Mouse (Mus musculus) gastrocnemius, postnatal 10 days (tissue): Measurements from ENCODE around the gene Asz1. TPM values are rescaled to one million over a fixed set of nuclear protein-coding genes. Genes with fewer than 3 reads are reported as not detected.

Experiments
- DNase-seq: peaks from one replicate; pipeline ENCODE4 v3.0.0; 2021; ENCODE audit warnings: mixed read lengths
- long read RNA-seq, 2 experiments: library from polyadenylated mRNA; stranded (forward); transcript quantifications; one replicate each; pipeline ENCODE4 v2.0.0; 2021
- total RNA-seq, 2 experiments: library from RNA; stranded (reverse); gene quantifications; 2 replicates each; pipeline ENCODE4 v1.2.3; 2021

Asz1 gene
- total RNA-seq: not detected
- long read RNA-seq, experiment 1: 0 reads
- long read RNA-seq, experiment 2: 0 reads

DNA sequence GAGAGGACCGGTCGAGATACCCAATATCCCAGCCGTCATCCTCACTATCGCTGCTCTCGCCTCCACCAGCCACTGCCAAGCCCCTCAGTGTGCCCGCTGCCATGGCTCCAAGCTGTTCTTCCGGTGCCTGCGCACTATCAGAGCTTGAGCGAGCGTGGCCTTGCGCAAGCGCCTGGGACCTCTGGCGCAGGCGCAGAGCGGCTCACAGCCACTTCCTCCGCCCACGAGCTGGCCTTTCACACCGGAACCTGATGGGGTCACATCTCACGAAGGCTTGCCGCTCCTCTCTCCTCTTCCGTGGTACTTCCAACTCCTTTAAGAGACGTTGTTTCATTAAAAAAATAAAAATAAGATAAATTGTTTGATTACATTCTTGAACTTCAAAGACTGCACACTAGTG is at the start of gene Asz1:
Asz1 (minus strand) TSS at position 128 of the 400 bp plus-strand sequence.
- no peak for DNase-seq

DNA sequence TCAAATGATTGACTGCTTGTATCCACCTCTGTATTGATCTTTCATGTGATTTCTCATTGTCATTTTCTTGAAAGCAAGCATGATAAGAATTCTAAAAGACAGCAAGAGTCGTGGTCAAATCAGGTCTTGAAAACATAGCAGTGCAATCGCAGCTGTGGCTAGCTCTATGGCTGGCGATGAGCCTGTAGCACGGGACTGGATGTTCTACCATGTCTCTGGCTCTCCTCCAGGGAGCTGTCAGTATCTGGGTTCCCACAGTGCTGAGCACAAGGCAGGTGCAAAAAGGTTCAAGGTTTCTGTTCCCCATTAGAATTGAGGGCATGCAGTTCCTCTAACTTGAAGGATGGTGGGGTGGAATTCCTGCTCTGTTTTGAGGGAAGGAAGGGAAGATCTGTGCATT is 44.2 kb upstream of the Asz1 start:
- DNase-seq: no peak

DNA sequence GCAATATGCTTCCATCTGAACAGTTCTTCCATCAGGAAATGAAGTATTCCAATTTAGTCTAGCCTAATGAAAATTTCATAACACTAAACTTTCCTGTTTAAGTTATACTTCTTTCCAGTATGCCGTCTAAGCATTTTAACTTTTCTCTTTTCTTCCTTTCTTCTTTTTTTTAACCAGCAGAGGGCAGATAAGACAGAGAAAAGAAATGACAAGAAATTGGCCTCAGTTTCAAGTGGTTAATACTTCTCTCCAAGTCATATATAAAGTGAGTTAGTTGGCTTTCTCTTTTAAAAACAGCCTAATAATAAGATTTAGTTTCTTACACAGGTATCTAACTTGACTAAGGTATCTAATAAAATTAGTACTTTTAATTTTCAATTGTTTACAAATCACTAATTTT is 26.4 kb upstream of the Asz1 start:
- no peak for DNase-seq

DNA sequence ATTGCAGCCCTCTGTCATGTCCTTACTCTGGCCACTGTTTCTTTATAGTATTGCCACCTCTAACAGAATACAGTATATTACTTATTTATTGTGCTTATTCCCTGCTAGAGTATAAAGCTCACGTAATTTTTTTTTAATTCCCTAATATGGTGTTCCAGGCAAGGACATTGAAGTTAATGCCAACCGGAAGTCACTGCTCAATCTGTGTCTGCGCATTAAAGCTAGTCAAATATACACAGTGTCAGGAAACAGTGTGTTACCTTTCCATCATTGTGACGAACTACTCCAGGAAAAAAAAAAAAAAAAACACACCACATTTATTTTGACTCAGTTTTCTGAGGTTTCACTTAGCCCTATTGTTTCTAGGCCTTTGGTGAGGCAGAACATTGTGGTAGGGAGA is 19.2 kb upstream of the Asz1 start:
- no peak for DNase-seq

DNA sequence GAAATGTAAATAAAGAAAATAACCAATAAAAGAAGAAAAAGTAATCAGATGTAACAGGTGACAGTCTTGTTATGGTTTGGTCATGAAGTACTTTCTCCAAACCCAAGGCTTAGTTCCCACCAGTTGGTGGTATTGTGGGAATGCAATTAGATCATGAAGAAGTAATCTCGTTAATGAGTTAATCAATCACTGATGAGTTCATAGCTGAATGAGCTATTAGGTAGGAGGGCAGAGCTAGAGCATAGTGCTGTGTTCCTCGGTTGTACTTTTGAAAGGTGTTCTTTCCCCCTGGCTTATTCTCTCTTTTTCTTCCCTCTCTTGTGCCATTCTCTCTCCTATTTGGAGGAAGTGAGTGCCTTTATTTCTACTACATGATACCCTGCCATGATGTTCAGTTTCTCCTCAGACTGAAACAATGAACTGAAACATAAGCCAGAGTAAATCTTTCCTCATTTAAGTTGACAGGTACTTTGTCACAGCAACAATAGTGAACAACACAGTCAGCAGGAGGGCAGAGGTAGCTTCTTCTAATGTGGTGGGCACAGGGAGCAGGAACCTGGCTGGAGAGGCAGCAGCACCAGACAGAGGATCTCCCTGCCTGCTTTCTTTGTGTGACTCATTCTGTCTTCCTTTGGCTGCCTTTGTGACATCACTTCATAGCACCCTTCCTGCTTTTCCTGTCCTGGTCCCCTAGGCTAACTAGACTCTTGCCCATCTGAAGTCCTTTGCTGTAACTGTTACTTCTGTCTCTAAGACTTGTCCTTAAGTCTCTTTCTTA is 18.5 kb upstream of the Asz1 start:
- no peak for DNase-seq

DNA sequence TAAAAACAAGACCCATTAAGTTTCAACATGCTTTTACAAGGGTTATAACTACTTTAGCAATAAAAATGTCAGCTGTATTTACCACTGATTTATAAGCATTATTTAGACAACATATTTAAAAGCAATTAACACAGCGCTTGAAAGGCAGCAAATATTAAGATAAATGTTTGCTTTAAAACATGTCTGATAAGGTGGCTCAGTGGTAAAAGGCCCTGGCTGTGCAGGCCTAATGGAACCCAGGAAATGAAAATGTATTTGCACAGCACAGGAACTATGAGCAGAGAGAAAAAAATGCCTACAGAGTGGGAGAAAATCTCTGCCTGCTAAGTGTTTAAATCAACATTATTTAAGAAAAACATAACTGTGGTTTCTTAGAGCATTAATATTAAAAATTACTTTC is 12.0 kb downstream of the Asz1 start:
- no peak for DNase-seq

DNA sequence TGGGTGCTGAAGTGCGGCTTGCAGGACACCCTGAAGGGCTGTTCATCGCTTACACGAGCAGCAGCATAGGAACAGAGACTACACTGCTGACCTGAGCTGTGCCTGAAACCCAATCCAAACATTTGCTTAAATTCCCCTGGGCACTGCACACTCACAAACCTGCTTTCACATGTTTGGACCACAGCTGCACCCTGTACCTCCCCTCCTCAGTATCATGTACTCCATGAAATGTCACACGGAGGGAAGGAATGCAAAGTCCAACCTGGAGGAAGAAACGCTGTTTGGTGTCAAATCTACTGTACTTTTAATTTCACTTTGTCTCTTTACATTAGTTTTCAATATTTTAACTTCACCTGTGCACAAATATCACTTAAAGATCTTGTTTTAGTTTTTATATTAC is 19.8 kb downstream of the Asz1 start:
- DNase-seq: no peak

DNA sequence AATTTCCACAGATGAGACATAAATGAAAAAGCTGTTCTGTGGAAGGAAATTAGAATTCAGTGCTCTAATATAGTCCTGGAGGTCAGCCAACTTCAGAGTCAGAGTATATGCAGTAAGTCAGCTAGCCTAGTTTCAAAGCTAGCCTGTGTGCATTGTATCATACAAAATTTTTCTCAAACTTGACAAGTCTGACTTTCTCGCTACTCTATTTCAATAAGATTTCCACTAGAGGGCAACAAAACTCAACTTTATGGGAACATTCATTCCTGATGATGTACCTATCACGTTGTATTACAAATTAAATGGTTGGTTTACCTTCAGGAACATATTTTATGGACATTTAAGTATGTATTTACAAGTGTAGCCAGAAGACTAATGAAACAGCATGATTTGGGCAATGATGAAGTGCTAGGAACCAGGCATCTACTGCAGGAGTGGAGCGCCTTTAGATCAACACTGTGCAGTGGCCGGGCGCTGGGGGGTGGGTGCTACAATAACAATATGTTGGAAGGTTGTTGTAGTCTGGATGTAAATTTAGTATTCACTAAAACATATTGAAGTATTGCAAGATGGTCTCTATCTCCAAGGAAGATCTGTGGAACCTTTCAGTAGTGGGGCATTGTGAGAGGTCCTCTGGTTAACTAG is 21.6 kb downstream of the Asz1 start:
- no peak for DNase-seq

DNA sequence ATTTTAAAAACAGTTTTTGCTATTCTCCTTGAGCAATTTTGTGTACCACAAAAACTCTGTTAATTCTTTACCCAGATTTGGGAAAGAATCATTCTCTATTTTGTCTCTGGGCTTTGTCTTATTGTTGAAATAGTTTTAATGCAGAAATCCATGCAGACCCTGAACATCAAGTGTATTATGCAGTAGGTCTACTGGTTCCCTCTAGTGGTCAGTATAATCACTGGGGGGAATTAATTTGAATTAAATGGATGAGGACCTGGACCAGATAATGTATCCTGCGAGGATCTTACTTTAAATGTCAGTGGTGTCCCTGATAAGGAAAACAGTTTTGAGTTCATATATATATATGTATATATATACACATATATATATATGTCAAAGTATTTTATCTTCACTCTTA is 30.2 kb downstream of the Asz1 start:
- no peak for DNase-seq

DNA sequence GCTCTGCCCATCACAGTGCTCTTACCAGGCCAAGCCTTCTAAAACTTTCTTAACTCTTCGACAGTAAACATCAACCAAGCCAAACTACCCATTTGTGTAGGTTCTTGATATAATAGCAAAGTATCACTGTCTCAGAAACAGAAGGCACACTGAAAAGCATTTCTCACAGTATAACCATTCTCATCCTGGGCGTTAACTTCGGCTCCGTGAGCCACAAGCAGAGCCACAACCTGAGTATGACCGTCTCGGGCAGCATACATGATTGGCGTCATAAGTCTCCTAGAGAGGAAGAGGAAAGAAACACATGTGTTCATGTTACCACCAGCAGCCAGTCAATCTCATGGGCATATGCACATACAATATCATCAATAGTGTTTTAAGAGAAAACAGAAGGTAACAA is 31.9 kb downstream of the Asz1 start:
- no peak for DNase-seq

DNA sequence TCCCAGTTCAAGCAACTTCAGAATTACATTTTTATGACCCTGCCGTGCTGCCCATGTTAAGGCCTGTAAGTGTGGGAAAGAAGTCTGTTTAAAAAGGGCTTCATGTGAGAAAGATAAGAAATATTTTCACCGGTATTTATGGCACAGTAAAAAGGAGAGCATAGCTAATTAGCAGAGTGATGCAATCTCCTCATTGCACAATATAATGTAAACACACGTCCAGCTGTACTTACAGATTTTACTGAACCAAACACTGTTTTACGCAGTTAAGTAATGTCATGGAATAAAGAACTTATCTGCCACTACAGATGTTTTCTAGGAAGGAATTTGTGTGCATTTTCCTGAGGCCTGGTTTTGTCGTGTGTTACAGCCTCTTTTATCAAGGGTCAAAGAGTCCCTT is 32.3 kb downstream of the Asz1 start:
- DNase-seq: no peak

DNA sequence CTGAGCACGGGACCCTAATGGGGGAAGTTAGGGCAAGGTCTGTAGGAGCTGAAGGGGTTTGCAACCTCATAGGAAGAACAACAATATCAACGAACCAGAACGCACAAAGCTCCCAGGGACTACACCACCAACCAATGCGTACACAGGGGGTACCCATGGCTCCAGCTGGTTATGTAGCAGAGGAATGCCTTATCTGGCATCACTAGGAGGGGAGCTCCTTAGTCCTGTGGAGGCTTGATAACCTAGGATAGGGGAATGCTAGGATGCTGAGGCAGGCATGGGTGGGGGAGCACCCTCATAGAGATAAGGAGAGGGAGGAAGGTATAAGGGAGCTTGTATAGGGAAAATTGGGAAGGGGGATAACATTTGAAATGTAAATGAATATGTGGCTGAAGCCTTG is 51.0 kb downstream of the Asz1 start:
- DNase-seq: no peak

DNA sequence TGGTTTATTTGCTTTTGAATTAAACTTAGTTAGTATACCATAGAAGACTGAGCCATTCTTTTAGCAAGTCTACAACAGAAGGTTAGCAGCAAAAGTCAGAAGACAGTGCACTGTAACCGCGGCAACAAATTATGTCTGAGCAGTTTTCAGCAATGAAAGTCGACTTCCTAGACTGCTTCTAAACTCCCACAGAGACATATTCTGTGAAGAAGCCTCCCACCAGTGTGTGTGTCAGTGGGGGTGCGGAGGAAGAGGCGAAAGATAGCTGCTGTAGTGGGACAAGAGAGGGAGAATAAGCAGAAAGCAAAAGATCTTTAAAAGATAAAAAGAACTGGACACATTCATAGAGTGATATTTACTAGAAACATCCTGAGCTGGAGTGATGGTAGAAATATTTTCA is 57.2 kb downstream of the Asz1 start:
- no peak for DNase-seq

DNA sequence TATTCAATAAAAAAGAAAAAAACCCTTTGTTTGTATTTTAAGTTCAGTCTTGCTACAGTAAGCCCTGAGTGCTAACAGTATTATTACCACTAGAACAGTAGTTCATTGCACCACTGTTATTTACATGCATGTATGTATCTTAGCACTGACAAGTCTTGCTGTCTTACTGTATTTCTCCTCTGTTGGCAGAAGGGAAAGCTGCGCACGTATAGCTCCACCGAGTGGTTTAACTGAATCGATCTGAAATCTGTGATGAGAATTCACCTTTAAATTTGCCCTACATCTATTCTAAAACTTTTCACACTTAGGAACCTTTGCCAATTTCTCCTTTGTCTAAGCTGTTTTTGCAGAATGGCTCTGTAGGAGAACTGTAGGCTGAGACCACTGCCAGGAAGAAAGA is 64.6 kb downstream of the Asz1 start:
- DNase-seq: no peak

DNA sequence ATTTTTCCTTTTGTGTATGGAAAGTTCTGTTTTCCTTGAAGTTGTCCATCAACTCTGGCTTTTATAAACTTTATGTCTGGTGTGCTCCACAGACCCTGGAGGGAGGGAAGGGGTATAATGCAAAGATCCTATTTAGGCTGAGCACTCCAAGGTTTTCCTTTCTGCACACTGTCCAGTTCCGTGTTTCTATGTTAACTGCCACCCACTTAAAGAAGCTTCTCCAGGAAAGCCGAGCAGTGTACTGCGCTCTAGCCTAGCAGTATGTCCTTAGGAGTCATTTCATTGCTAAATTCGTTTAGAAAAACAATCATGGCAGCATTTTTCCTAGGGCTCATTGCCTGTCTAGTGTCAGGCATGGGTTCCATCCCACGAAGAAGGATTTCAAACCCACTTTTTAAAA is 65.7 kb downstream of the Asz1 start:
- no peak for DNase-seq

DNA sequence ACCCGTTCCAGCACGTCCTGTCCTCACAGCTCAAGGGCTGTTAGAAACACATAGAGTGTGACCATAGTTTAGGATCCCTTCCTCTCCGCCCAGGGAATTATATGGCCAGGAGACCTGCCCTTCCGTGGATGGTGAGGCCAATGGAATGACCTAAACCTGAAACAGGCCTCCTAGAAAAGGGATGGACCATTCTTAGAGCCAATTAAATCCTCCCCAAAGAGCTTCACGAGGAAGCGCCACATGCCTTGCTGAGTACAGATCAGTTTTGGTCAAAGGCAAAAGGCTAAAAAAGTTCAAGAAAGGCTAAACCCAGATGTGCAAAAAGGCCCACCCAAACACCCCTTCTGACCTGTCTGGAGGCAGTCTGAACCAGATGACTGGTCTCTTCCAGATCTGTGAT is 76.6 kb downstream of the Asz1 start:
- DNase-seq: no peak

DNA sequence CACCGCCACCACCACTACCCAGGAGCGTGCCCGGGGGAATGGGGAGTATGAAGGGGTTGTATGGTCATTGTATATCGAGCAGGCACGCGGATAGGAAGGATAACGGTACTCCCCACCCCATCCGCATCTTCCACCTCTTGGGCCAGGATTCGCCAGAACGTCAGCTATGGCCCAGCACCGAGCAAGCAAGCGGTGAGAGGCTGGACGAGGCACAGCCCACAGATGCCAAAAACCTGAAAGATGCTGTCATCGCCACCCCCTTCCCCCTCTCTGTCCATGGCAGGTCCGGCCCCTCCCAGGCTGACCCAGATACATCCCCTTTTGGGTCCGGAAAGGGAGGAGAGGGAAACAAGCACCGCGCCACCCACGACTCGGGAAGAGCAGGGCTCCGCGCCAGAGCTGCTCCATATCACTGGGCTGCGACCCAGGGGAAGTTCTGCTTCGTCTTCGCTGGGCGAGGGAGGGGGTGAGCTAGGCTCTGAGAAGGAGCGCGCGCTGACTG is 77.3 kb downstream of the Asz1 start:
- DNase-seq: peak; percentile 53

DNA sequence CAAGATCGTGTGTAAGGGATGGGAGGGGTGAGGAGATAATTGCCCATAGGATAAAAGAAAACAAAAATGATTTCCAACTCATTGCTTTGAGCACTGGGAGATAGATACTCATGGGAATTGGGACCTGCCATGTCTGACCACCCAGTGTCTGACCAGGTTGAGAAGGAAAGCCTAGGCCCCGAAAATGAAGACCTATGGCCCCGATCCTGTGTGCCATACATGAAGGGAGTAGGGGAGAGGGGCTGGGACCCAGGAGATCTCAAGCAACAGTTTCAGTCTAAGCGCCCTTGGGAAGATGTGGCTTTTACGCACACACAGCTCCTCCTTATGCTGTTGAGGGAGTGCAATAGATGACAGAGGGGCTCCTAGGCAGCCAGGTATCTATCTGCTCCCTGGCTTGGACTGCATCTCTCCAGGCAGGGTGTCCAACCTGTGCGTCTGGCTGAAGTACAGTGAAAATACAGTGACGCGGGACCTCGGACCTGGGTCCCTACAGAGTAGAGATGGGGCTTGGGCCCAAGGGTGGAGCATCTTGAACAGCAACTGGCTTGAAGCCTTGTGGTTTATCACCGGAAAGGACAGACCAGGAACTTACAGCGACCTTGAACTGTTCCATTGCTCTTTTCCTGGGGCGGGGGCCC is 77.9 kb downstream of the Asz1 start:
- DNase-seq: no peak

DNA sequence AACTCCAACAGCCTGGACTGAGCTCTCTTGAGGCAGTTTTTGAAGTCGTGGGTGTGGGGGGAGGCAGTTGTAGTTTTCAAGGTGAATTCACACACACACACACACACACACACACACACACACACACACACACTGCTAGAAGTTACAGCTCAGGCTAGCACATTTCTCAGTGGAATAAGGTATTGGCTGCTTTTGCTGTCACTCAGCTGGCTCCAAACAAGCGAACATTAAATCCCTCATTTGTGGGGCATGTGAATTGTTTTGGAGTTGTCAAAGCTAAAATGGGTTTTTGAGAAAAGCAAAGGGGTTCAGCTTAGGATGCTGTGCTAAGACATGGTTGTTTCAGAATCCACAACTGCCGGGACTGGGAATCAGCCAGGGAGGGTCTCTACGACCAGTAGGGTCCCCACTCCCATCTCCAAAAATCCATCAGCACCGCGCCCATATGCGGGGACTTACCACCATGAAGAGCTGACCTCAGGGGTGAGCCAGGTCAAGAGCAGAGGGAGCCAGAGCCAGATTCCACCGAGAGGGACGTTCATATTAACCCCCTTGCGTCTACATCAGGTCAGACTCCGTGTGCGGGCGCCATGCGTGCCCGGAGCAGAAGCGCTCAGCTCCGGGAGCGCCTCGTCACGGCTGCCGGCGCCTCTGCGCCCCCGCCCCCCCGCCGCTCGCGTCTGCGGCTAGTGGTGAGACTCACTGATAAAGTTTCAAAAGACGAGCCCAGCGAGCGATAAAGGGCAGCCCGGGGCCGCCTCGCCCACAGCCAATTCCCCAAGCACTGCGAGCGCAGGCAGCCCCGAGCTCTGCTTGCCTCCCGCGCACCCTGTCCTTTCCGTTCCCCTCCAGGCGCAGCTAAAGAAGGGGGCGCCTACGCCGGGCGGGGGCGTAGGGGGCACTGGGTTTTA is 78.9 kb downstream of the Asz1 start, which contains the start of gene Wnt2:
Wnt2 (minus strand) TSS at position 840 of the 911 bp plus-strand sequence.
- DNase-seq: peak; percentile 12

DNA sequence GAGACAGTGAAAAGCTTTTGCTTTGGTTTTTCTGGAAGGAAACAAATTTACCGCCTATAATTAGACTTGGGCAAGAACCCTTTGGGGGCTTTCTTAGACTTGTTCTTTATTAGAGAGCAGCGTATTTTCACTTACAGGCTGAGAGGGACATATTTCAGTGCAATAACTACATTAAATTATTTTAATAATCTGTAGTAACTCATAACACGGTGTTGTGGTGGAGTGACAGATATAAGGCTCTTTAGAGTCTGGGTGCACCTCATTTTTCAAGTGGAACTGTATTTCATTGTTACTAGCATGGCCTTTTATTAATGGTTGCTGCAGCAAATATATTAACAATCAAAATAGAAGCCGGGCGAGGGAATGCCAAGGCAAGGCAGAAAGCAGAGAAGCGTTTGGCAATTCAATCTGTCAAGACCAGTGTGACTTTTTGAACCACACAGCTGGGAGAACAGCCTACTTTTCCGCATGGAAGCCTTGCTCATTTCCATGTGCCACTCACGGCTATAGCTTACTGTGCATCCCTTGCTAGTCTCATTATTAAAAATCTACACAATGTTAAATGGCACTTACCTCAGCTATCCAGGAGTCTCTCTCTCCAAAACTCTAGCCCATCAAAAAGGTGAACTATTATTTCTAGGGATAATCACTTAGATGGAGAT is 84.6 kb downstream of the Asz1 start:
- no peak for DNase-seq

DNA sequence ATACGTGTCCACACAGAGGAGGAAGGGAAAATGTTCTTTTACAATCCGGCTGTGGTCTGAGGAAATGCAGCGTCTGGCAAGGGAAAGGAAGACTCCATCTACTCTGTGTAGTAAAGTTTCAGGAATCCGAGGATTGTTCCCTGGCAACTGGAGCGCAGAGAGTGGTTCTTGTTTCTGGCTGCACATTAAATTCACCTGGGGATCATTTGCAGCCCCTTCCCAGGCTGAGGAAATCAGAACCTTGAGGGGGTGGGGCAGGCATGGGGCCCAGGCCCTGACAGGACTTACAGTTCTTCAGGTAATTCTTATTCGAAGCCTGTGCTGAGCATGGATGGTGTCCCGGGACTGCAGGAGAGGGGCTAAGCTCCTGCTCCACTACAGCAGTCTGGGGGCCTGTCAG is 95.5 kb downstream of the Asz1 start:
- DNase-seq: no peak

DNA sequence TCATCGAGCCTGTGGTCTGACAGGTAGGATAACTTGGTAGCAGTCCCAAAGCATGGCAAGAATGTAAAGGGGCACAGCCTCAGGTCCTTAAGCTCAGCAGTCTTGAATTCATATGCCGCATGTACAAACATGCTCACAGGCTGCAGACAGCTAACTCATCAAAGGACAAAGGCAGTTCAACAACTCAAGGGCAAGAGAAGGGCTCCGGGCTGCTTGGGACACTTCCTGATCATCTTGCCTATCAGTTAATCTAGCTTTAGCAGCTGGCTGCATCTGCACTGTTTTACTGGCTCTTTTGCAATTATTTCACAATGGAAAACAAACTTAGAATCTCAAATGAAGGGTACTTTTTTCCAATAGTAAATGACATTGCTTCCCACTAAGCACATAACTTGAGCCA is 101.5 kb downstream of the Asz1 start:
- no peak for DNase-seq
